Mouse (Mus musculus): ENCODE results near the gene Pdcd6.

- TF ChIP-seq CTCF (IDR thresholded peaks at IDR 0.05; ENCODE audit: low read depth, low read length) (no peak), GATA1 (IDR thresholded peaks at IDR 0.05; ENCODE audit: borderline replicate concordance, low read length) (no peak), TAL1 (conservative IDR thresholded peaks at IDR 0.05; ENCODE audit: low read depth, low read length) (no peak), POLR2AphosphoS5 (IDR thresholded peaks at IDR 0.05; ENCODE audit: insufficient replicate concordance, low read depth, low read length) (no peak), GATA2 (IDR thresholded peaks at IDR 0.05; ENCODE audit: borderline replicate concordance, low read depth, low read length) (no peak)
Observed at GRCm38 (mm10) chr13:74259460-74260230, 57.7 kb downstream of the Pdcd6 start.
